Mouse (Mus musculus): ENCODE data around the gene Ostm1.

- TF ChIP-seq CTCF (IDR thresholded peaks at IDR 0.05; ENCODE audit: low read depth) = no peak
- TF ChIP-seq EP300 (optimal IDR thresholded peaks at IDR 0.05) = no peak
Observed at GRCm38 (mm10) chr10:42585156-42585555, 1.5 kb downstream of the Ostm1 start.
